Mouse (Mus musculus) limb, embryonic 14.5 days (tissue): ENCODE data around the gene Prap1. TPM values are rescaled to one million over a fixed set of nuclear protein-coding genes. Genes with fewer than 3 reads are reported as not detected.

Source experiments
- ATAC-seq: fragments of 200-750 bp; cut with Nextera tagmentation; 2 replicates; pipeline ENCODE4 v1.8.0; 2017; ENCODE audit warnings: low read depth, moderate number of reproducible peaks, moderate TSS enrichment; ENCODE audit not compliant: low FRiP score
- DNase-seq: peaks from one replicate; pipeline ENCODE4 v3.0.0-alpha.2; 2015; ENCODE audit warnings: low spot score
- H3K27ac ChIP-seq: fragments of 300-500 bp; sonication (generic); replicated peaks from 2 replicates; pipeline ENCODE4 v1.5.1; 2014; ENCODE audit warnings: low read depth, mild to moderate bottlenecking, low read length, moderate library complexity, mixed read lengths
- H3K27me3 ChIP-seq: fragments of 300-500 bp; sonication (generic); 2 replicates; pipeline ENCODE4 v1.6.1; 2014; ENCODE audit warnings: low read length, mixed read lengths; ENCODE audit not compliant: control insufficient read depth, insufficient read depth
- H3K36me3 ChIP-seq: fragments of 300-500 bp; sonication (generic); 2 replicates; pipeline ENCODE4 v1.6.1; 2014; ENCODE audit warnings: mild to moderate bottlenecking, low read length, moderate library complexity, mixed read lengths; ENCODE audit not compliant: control insufficient read depth, insufficient read depth
- H3K4me1 ChIP-seq: fragments of 300-500 bp; sonication (generic); 2 replicates; pipeline ENCODE4 v1.6.1; 2014; ENCODE audit warnings: antibody characterized with exemption, low read length, mixed read lengths; ENCODE audit not compliant: control insufficient read depth, insufficient read depth
- H3K4me2 ChIP-seq: fragments of 300-500 bp; sonication (generic); replicated peaks from 2 replicates; pipeline ENCODE4 v1.6.1; 2014; ENCODE audit warnings: low read depth, mild to moderate bottlenecking, low read length, moderate library complexity; ENCODE audit not compliant: severe bottlenecking
- H3K4me3 ChIP-seq: fragments of 300-500 bp; sonication (generic); replicated peaks from 2 replicates; pipeline ENCODE4 v1.5.1; 2014; ENCODE audit warnings: low read length
- H3K9ac ChIP-seq: fragments of 300-500 bp; sonication (generic); 2 replicates; pipeline ENCODE4 v1.6.1; 2014; ENCODE audit warnings: mild to moderate bottlenecking, low read depth, low read length, moderate library complexity; ENCODE audit not compliant: severe bottlenecking
- H3K9me3 ChIP-seq: fragments of 300-500 bp; sonication (generic); 2 replicates; pipeline ENCODE4 v1.6.1; 2016; ENCODE audit warnings: low read length; ENCODE audit not compliant: control insufficient read depth
- POLR2A ChIP-seq: fragments of 200-500 bp; IDR thresholded peaks from 2 replicates; pipeline ENCODE4 v1.8.0; 2012; ENCODE audit warnings: inconsistent platforms, mild to moderate bottlenecking, moderate library complexity, borderline replicate concordance; ENCODE audit not compliant: insufficient read depth, insufficient read length; ENCODE audit errors: extremely low read depth
- WGBS: fragments of 180-500 bp; shearing (Covaris S2); extraction: QIAGEN DNeasy Blood & Tissue Kit; methylation state at CpG from one replicate; pipeline ENCODE4 v1.1.7; 2014; 5-methylcytosine and 5-hydroxymethylcytosine counted together
- polyA plus RNA-seq, 2 experiments: library from polyadenylated mRNA; depleted of rRNA in 1 of 2; stranded (reverse) in 1 of 2; unstranded in 1 of 2; fragments of >200 nt; fragmentation: Nextera tagmentation in 1 of 2; extraction: Ambion mirVana in 1 of 2; gene quantifications; 2 replicates each; pipeline versions ENCODE4 v1.2.1 to v1.2.3; 2012 to 2014

The Prap1 gene
- polyA plus RNA-seq, 2 experiments, result 0.33 to 0.80 TPM

- 87% methylated on average over 5 of the region's 5 CpGs for WGBS
- Histone ChIP-seq H3K9ac (no peak overlapping the region), H3K9me3 (no peaks in the 10 kb centered on the region), H3K36me3 (peaks cover 17% of the 10 kb centered on the region), H3K4me2 (no peak overlapping the region), H3K27me3 (no peaks in the 10 kb centered on the region), H3K27ac (no peak overlapping the region), H3K4me1 (no peaks in the 10 kb centered on the region), H3K4me3 (no peak overlapping the region)
- no peak for DNase-seq
- ATAC-seq, result no peak
- TF ChIP-seq POLR2A, result no peak
These were observed 42.0 kb downstream of the Prap1 start for GRCm38 (mm10) chr7:140135106-140135770.

- DNase-seq (peak; percentile 94), ATAC-seq (peak; percentile 99)
- Histone ChIP-seq H3K36me3 (peaks cover 13% of the 10 kb centered on the region), H3K9me3 (no peaks in the 10 kb centered on the region), H3K9ac (peak within 1 kb of the TSS; percentile 81), H3K4me2 (peak within 1 kb of the TSS; percentile 67), H3K4me3 (peak within 1 kb of the TSS; percentile 64), H3K4me1 (no peaks in the 10 kb centered on the region), H3K27me3 (no peaks in the 10 kb centered on the region), H3K27ac (peak within 1 kb of the TSS; percentile 73)
- WGBS, result 2% methylated on average over 39 of the region's 39 CpGs
- TF ChIP-seq POLR2A, result peak; percentile 88; the same call in 1 of the 2 replicates
These were observed 44.2 kb downstream of the Prap1 start, which contains the start of gene Mtg1 for GRCm38 (mm10) chr7:140137135-140138020. Gene Mtg1, plus strand, starts transcription at chr7:140137564.

GRCm38 (mm10) chr7:140138021-140138310 lies 44.8 kb downstream of the Prap1 start:
- no peak for DNase-seq
- peak overlapping the region; percentile 81 for H3K9ac ChIP-seq
- 0% methylated on average over 8 of the region's 8 CpGs for WGBS
- H3K27ac ChIP-seq, result peak overlapping the region; percentile 73
- no peaks in the 10 kb centered on the region for H3K27me3 ChIP-seq
- H3K4me2 ChIP-seq, result peak overlapping the region; percentile 67
- peak overlapping the region; percentile 64 for H3K4me3 ChIP-seq
- ATAC-seq, result no peak
- peaks cover 12% of the 10 kb centered on the region for H3K36me3 ChIP-seq
- no peaks in the 10 kb centered on the region for H3K4me1 ChIP-seq
- no peak for TF ChIP-seq POLR2A
- H3K9me3 ChIP-seq, result no peaks in the 10 kb centered on the region

- no peak for ATAC-seq
- TF ChIP-seq POLR2A, result no peak
- peak; percentile 73 for DNase-seq
- H3K27me3 ChIP-seq, result no peaks in the 10 kb centered on the region
- 0 out of 2 replicates have a peak, but pooled peaks cover 4% of the 10 kb centered on the region for H3K36me3 ChIP-seq
- no peaks in the 10 kb centered on the region for H3K4me1 ChIP-seq
- no peaks in the 10 kb centered on the region for H3K9me3 ChIP-seq
- 4% methylated on average over 14 of the region's 14 CpGs for WGBS
- H3K4me2 ChIP-seq, result no peak overlapping the region
- H3K4me3 ChIP-seq, result no peak overlapping the region
- no peak overlapping the region for H3K9ac ChIP-seq
- H3K27ac ChIP-seq, result no peak overlapping the region
These were observed 48.2 kb downstream of the Prap1 start for GRCm38 (mm10) chr7:140141350-140141749.

GRCm38 (mm10) chr7:140144550-140144949 lies 51.4 kb downstream of the Prap1 start:
- WGBS, result 81% methylated on average over 4 of the region's 4 CpGs
- Histone ChIP-seq H3K4me2 (no peak overlapping the region), H3K9ac (no peak overlapping the region), H3K36me3 (0 out of 2 replicates have a peak, but pooled peaks cover 6% of the 10 kb centered on the region), H3K27ac (no peak overlapping the region), H3K4me3 (no peak overlapping the region), H3K27me3 (no peaks in the 10 kb centered on the region), H3K9me3 (no peaks in the 10 kb centered on the region), H3K4me1 (no peaks in the 10 kb centered on the region)
- ATAC-seq (no peak), DNase-seq (no peak)
- TF ChIP-seq POLR2A, result no peak

Other genes starting within 250 kb of the Prap1 start
- 0.35 and 0.45 TPM in 2 replicates for gene Kndc1, start 198.7 kb upstream of the Prap1 start, polyA plus RNA-seq (2012; rRNA removed)
- gene Kndc1, start 198.7 kb upstream of the Prap1 start, polyA plus RNA-seq (2014; fragmentation: Nextera tagmentation; extraction: Ambion mirVana), result 0.10 and 0.22 TPM in 2 replicates
- gene Utf1, start 149.6 kb upstream of the Prap1 start, polyA plus RNA-seq (2012; rRNA removed), result 0.10 and 0.11 TPM in 2 replicates
- 0.15 TPM in 1 of 2 replicates, not detected in the other for gene Utf1, start 149.6 kb upstream of the Prap1 start, polyA plus RNA-seq (2014; fragmentation: Nextera tagmentation; extraction: Ambion mirVana)
- 0.08 and 0.40 TPM in 2 replicates for gene 6430531B16Rik, start 114.6 kb upstream of the Prap1 start, polyA plus RNA-seq (2012; rRNA removed)
- gene 6430531B16Rik, start 114.6 kb upstream of the Prap1 start, polyA plus RNA-seq (2014; fragmentation: Nextera tagmentation; extraction: Ambion mirVana), result 0.75 TPM in 1 of 2 replicates, not detected in the other
- 8.8 and 9.5 TPM in 2 replicates for gene Adam8, start 100.8 kb upstream of the Prap1 start, polyA plus RNA-seq (2012; rRNA removed)
- gene Adam8, start 100.8 kb upstream of the Prap1 start, polyA plus RNA-seq (2014; fragmentation: Nextera tagmentation; extraction: Ambion mirVana), result 1.8 and 2.2 TPM in 2 replicates
- gene Zfp511, start 57.0 kb upstream of the Prap1 start, polyA plus RNA-seq (2012; rRNA removed), result 58.3 and 75.1 TPM in 2 replicates
- 37.2 and 41.1 TPM in 2 replicates for gene Zfp511, start 57.0 kb upstream of the Prap1 start, polyA plus RNA-seq (2014; fragmentation: Nextera tagmentation; extraction: Ambion mirVana)
- 69.1 and 76.7 TPM in 2 replicates for gene Tubgcp2, start 56.7 kb upstream of the Prap1 start, polyA plus RNA-seq (2012; rRNA removed)
- 58.8 and 66.2 TPM in 2 replicates for gene Tubgcp2, start 56.7 kb upstream of the Prap1 start, polyA plus RNA-seq (2014; fragmentation: Nextera tagmentation; extraction: Ambion mirVana)
- not detected in 2 replicates for gene Msx3, start 44.3 kb upstream of the Prap1 start, polyA plus RNA-seq (2012; rRNA removed)
- not detected in 2 replicates for gene Msx3, start 44.3 kb upstream of the Prap1 start, polyA plus RNA-seq (2014; fragmentation: Nextera tagmentation; extraction: Ambion mirVana)
- 0.46 and 0.65 TPM in 2 replicates for gene Caly, start 10.8 kb upstream of the Prap1 start, polyA plus RNA-seq (2012; rRNA removed)
- gene Caly, start 10.8 kb upstream of the Prap1 start, polyA plus RNA-seq (2014; fragmentation: Nextera tagmentation; extraction: Ambion mirVana), result 0.69 and 0.77 TPM in 2 replicates
- gene Fuom, start 9.0 kb downstream of the Prap1 start, polyA plus RNA-seq (2012; rRNA removed), result 30.3 TPM in 2 replicates
- gene Fuom, start 9.0 kb downstream of the Prap1 start, polyA plus RNA-seq (2014; fragmentation: Nextera tagmentation; extraction: Ambion mirVana), result 28.3 and 28.8 TPM in 2 replicates
- gene Paox, start 22.4 kb downstream of the Prap1 start, polyA plus RNA-seq (2012; rRNA removed), result 12.6 and 13.5 TPM in 2 replicates
- 17.8 and 19.4 TPM in 2 replicates for gene Paox, start 22.4 kb downstream of the Prap1 start, polyA plus RNA-seq (2014; fragmentation: Nextera tagmentation; extraction: Ambion mirVana)
- gene Echs1, start 23.1 kb downstream of the Prap1 start, polyA plus RNA-seq (2012; rRNA removed), result 78.1 and 127 TPM in 2 replicates
- gene Echs1, start 23.1 kb downstream of the Prap1 start, polyA plus RNA-seq (2014; fragmentation: Nextera tagmentation; extraction: Ambion mirVana), result 153 and 159 TPM in 2 replicates
- gene Mtg1, start 44.2 kb downstream of the Prap1 start, polyA plus RNA-seq (2012; rRNA removed), result 26.5 and 28.8 TPM in 2 replicates
- 22.9 and 28.4 TPM in 2 replicates for gene Mtg1, start 44.2 kb downstream of the Prap1 start, polyA plus RNA-seq (2014; fragmentation: Nextera tagmentation; extraction: Ambion mirVana)
- 0.20 and 0.24 TPM in 2 replicates for gene Sprn, start 61.5 kb downstream of the Prap1 start, polyA plus RNA-seq (2012; rRNA removed)
- 0.14 and 0.26 TPM in 2 replicates for gene Sprn, start 61.5 kb downstream of the Prap1 start, polyA plus RNA-seq (2014; fragmentation: Nextera tagmentation; extraction: Ambion mirVana)
- gene Olfr522, start 71.4 kb downstream of the Prap1 start, polyA plus RNA-seq (2012; rRNA removed), result not detected in 2 replicates
- not detected in 2 replicates for gene Olfr522, start 71.4 kb downstream of the Prap1 start, polyA plus RNA-seq (2014; fragmentation: Nextera tagmentation; extraction: Ambion mirVana)
- gene Olfr523, start 79.8 kb downstream of the Prap1 start, polyA plus RNA-seq (2012; rRNA removed), result not detected in 2 replicates
- not detected in 2 replicates for gene Olfr523, start 79.8 kb downstream of the Prap1 start, polyA plus RNA-seq (2014; fragmentation: Nextera tagmentation; extraction: Ambion mirVana)
- gene Olfr524, start 112.6 kb downstream of the Prap1 start, polyA plus RNA-seq (2012; rRNA removed), result not detected in 2 replicates
- not detected in 2 replicates for gene Olfr524, start 112.6 kb downstream of the Prap1 start, polyA plus RNA-seq (2014; fragmentation: Nextera tagmentation; extraction: Ambion mirVana)
- gene Cd163l1, start 124.9 kb downstream of the Prap1 start, polyA plus RNA-seq (2012; rRNA removed), result 0.04 and 0.05 TPM in 2 replicates
- gene Cd163l1, start 124.9 kb downstream of the Prap1 start, polyA plus RNA-seq (2014; fragmentation: Nextera tagmentation; extraction: Ambion mirVana), result 0.11 TPM in 2 replicates
- 0.01 and 0.03 TPM in 2 replicates for gene 5830411N06Rik, start 153.9 kb downstream of the Prap1 start, polyA plus RNA-seq (2012; rRNA removed)
- gene 5830411N06Rik, start 153.9 kb downstream of the Prap1 start, polyA plus RNA-seq (2014; fragmentation: Nextera tagmentation; extraction: Ambion mirVana), result not detected in 2 replicates
- gene Olfr525, start 227.5 kb downstream of the Prap1 start, polyA plus RNA-seq (2012; rRNA removed), result not detected in 2 replicates
- not detected in 2 replicates for gene Olfr525, start 227.5 kb downstream of the Prap1 start, polyA plus RNA-seq (2014; fragmentation: Nextera tagmentation; extraction: Ambion mirVana)
- not detected in 2 replicates for gene Olfr527, start 240.6 kb downstream of the Prap1 start, polyA plus RNA-seq (2012; rRNA removed)
- not detected in 2 replicates for gene Olfr527, start 240.6 kb downstream of the Prap1 start, polyA plus RNA-seq (2014; fragmentation: Nextera tagmentation; extraction: Ambion mirVana)